Mouse (Mus musculus) limb, embryonic 10.5 days (tissue): Measurements from ENCODE around the gene Snx1. TPM values are rescaled to one million over a fixed set of nuclear protein-coding genes. Genes with fewer than 3 reads are reported as not detected.

Source experiments
- DNase-seq: peaks from one replicate; pipeline ENCODE4 v3.0.0-alpha.2; 2017; ENCODE audit warnings: low spot score
- H3K27ac ChIP-seq: fragments of 300-500 bp; sonication (generic); 2 replicates; pipeline ENCODE4 v1.5.1; 2016; ENCODE audit warnings: mild to moderate bottlenecking
- H3K27me3 ChIP-seq: fragments of 300-500 bp; sonication (generic); 2 replicates; pipeline ENCODE4 v1.6.1; 2016; ENCODE audit warnings: low read depth, mild to moderate bottlenecking; ENCODE audit not compliant: poor library complexity, severe bottlenecking
- H3K36me3 ChIP-seq: fragments of 300-500 bp; sonication (generic); 2 replicates; pipeline ENCODE4 v1.6.1; 2016; ENCODE audit warnings: mild to moderate bottlenecking, moderate library complexity
- H3K4me1 ChIP-seq: fragments of 300-500 bp; sonication (generic); 2 replicates; pipeline ENCODE4 v1.6.1; 2016
- H3K4me3 ChIP-seq: fragments of 300-500 bp; sonication (generic); 2 replicates; pipeline ENCODE4 v1.5.1; 2016; ENCODE audit warnings: mild to moderate bottlenecking, moderate library complexity
- H3K9me3 ChIP-seq: fragments of 300-500 bp; sonication (generic); replicated peaks from 2 replicates; pipeline ENCODE4 v1.6.1; 2016; ENCODE audit warnings: mild to moderate bottlenecking
- WGBS: fragments of 180-500 bp; shearing (Covaris S2); methylation state at CpG from one replicate; pipeline ENCODE4 v1.1.7; 2016; 5-methylcytosine and 5-hydroxymethylcytosine counted together
- polyA plus RNA-seq: library from polyadenylated mRNA; unstranded; fragments of >200 nt; fragmentation: Nextera tagmentation; extraction: Ambion mirVana; gene quantifications from 2 replicates; pipeline ENCODE4 v1.2.1, GENCODE M21; 2016

The Snx1 gene
- polyA plus RNA-seq, 1 experiment from 2014 or later, result 122 TPM

DNA sequence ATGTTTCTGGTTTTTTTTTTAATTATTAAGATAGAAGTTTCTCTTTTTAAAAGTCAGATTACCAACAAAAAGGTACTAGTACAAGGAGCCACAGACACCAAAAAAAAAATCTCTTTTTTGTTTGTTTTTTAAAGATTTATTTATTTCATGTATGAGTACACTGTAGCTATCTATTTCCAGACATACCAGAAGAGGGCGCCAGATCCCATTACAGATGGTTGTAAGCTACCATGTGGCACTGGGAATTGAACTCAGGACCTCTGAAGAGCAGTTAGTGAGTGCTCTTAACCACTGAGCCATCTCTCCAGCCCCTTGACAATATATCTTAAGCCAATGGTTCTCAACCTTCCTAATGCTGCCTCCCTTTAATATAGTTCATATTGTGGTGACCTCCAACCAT, 72.8 kb downstream of the Snx1 start:
- no peak for DNase-seq
- H3K4me1 ChIP-seq, result peaks cover 2% of the 10 kb centered on the region; the same call in 1 of the 2 replicates
- H3K4me3 ChIP-seq, result no peak overlapping the region
- H3K36me3 ChIP-seq, result no peaks in the 10 kb centered on the region
- no peaks in the 10 kb centered on the region for H3K27me3 ChIP-seq
- H3K9me3 ChIP-seq, result no peaks in the 10 kb centered on the region
- no peak overlapping the region for H3K27ac ChIP-seq
- 28% methylated on average over 1 of the region's 1 CpGs for WGBS

GRCm38 (mm10) chr9:66052731-66053130, 73.7 kb downstream of the Snx1 start:
- Histone ChIP-seq H3K27ac (no peak overlapping the region), H3K36me3 (no peaks in the 10 kb centered on the region), H3K4me3 (no peak overlapping the region), H3K4me1 (no peaks in the 10 kb centered on the region), H3K27me3 (no peaks in the 10 kb centered on the region), H3K9me3 (no peaks in the 10 kb centered on the region)
- WGBS, result 90% methylated on average over 1 of the region's 1 CpGs
- DNase-seq, result no peak

DNA sequence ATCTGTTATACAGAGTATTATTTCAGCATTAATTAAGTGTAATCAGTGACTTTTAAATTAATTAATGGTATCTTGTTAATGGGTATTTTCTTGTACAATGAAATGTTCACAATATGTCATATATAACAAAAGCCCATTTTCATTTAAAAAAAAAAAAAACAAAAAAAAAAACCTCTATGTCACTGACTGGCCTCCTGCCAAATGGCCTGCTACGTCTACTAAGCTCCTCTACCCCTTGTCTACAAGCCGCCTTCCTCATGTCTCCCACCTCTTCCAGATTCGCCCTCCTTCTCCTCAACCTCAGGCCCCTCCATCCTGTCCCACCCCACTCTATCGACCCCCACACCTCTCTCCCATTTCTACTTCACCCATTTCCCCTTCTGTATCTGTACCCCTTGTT, 74.9 kb downstream of the Snx1 start:
- H3K27me3 ChIP-seq, result no peaks in the 10 kb centered on the region
- H3K36me3 ChIP-seq, result no peaks in the 10 kb centered on the region
- no peaks in the 10 kb centered on the region for H3K4me1 ChIP-seq
- no peaks in the 10 kb centered on the region for H3K9me3 ChIP-seq
- 87% methylated on average over 4 of the region's 4 CpGs for whole genome bisulfite sequencing
- no peak overlapping the region for H3K4me3 ChIP-seq
- no peak overlapping the region for H3K27ac ChIP-seq
- no peak for DNase-seq

- no peaks in the 10 kb centered on the region for H3K36me3 ChIP-seq
- H3K27ac ChIP-seq, result no peak overlapping the region
- 84% methylated on average over 6 of the region's 6 CpGs for WGBS
- no peaks in the 10 kb centered on the region for H3K27me3 ChIP-seq
- no peaks in the 10 kb centered on the region for H3K9me3 ChIP-seq
- no peak overlapping the region for H3K4me3 ChIP-seq
- DNase-seq, result no peak
- H3K4me1 ChIP-seq, result no peaks in the 10 kb centered on the region
These were observed 76.3 kb downstream of the Snx1 start for GRCm38 (mm10) chr9:66049931-66050601.

GRCm38 (mm10) chr9:66043241-66043640, 83.1 kb downstream of the Snx1 start:
- Histone ChIP-seq H3K4me1 (no peaks in the 10 kb centered on the region), H3K27ac (no peak overlapping the region), H3K36me3 (peaks cover 32% of the 10 kb centered on the region), H3K9me3 (no peaks in the 10 kb centered on the region), H3K4me3 (no peak overlapping the region), H3K27me3 (no peaks in the 10 kb centered on the region)
- DNase-seq, result no peak
- 94% methylated on average over 3 of the region's 3 CpGs for WGBS

GRCm38 (mm10) chr9:66042331-66042730, 84.1 kb downstream of the Snx1 start:
- H3K4me3 ChIP-seq, result no peak overlapping the region
- H3K27ac ChIP-seq, result no peak overlapping the region
- H3K27me3 ChIP-seq, result no peaks in the 10 kb centered on the region
- DNase-seq, result no peak
- H3K36me3 ChIP-seq, result peaks cover 37% of the 10 kb centered on the region
- WGBS, result 87% methylated on average over 4 of the region's 4 CpGs
- H3K4me1 ChIP-seq, result no peaks in the 10 kb centered on the region
- H3K9me3 ChIP-seq, result no peaks in the 10 kb centered on the region

DNA sequence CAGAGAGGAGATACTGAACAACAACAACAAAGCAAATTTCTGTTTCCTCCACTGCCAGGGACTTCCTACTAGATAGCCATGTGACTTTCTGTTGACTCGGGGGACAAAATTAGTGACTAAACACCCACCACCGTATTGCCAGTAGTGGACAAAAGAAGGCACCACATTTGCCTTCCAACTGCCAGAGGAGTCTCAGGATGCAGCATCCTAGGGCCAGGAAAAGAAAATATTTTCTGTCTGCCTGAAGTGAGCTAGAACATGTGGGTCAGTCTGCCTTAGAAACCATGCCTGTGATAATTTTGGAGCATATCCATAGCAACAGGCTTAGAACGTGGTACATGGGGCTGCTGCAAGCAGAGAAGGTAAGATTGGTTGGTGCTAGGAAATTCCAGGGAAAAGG, 85.6 kb downstream of the Snx1 start:
- peaks cover 45% of the 10 kb centered on the region for H3K36me3 ChIP-seq
- no peak for DNase-seq
- WGBS, result 90% methylated on average over 3 of the region's 3 CpGs
- no peaks in the 10 kb centered on the region for H3K4me1 ChIP-seq
- H3K27me3 ChIP-seq, result no peaks in the 10 kb centered on the region
- no peaks in the 10 kb centered on the region for H3K9me3 ChIP-seq
- no peak overlapping the region for H3K27ac ChIP-seq
- H3K4me3 ChIP-seq, result no peak overlapping the region

GRCm38 (mm10) chr9:66039290-66039689, 87.1 kb downstream of the Snx1 start:
- H3K4me3 ChIP-seq, result no peak overlapping the region
- peaks cover 49% of the 10 kb centered on the region for H3K36me3 ChIP-seq
- no peaks in the 10 kb centered on the region for H3K9me3 ChIP-seq
- 89% methylated on average over 4 of the region's 4 CpGs for WGBS
- H3K27me3 ChIP-seq, result no peaks in the 10 kb centered on the region
- no peak overlapping the region for H3K27ac ChIP-seq
- H3K4me1 ChIP-seq, result no peaks in the 10 kb centered on the region
- DNase-seq, result no peak

- Histone ChIP-seq H3K27ac (no peak overlapping the region), H3K27me3 (no peaks in the 10 kb centered on the region), H3K36me3 (peaks cover 49% of the 10 kb centered on the region), H3K4me1 (no peaks in the 10 kb centered on the region), H3K4me3 (no peak overlapping the region), H3K9me3 (no peaks in the 10 kb centered on the region)
- 94% methylated on average over 4 of the region's 4 CpGs for WGBS
- DNase-seq, result no peak
These were observed 87.8 kb downstream of the Snx1 start for GRCm38 (mm10) chr9:66038581-66038980.

Other genes starting within 250 kb of the Snx1 start
- 338 and 354 TPM in 2 replicates for gene Pclaf, start 236.3 kb downstream of the Snx1 start, polyA plus RNA-seq
- gene Trip4, start 217.8 kb downstream of the Snx1 start, polyA plus RNA-seq, result 29.8 and 32.5 TPM in 2 replicates
- gene Csnk1g1, start 217.7 kb downstream of the Snx1 start, polyA plus RNA-seq, result 11.8 and 15.4 TPM in 2 replicates
- 501 and 523 TPM in 2 replicates for gene Ppib, start 66.4 kb downstream of the Snx1 start, polyA plus RNA-seq
- 1.9 and 2.4 TPM in 2 replicates for gene Snx22, start 56.9 kb downstream of the Snx1 start, polyA plus RNA-seq
- 166 and 171 TPM in 2 replicates for gene Ciao2a, start within 50 bp of the Snx1 start, polyA plus RNA-seq
- 2.9 and 3.6 TPM in 2 replicates for gene Dapk2, start 31.6 kb upstream of the Snx1 start, polyA plus RNA-seq
- gene Herc1, start 223.9 kb upstream of the Snx1 start, polyA plus RNA-seq, result 21.4 and 22.4 TPM in 2 replicates